8 mouse cellular contexts compared by ENCODE assay signal in genomic region chr9:102725958-102726654, GRCm38 (mm10). TPM values are rescaled to one million over a fixed set of nuclear protein-coding genes. Genes with fewer than 3 reads are reported as not detected.
DNase-seq lines count a peak whose midpoint lies in the region; ATAC-seq lines count a peak whose summit lies in the region.

No protein-coding gene starts in this region.

- no peaks in the 10 kb centered on the region for H3K27me3 ChIP-seq in hindbrain, embryonic 12.5 days
- H3K27me3 ChIP-seq in midbrain, embryonic 11.5 days (ENCODE audit: control insufficient read depth, insufficient read depth, low read length), result no peaks in the 10 kb centered on the region
- no peaks in the 10 kb centered on the region for H3K27me3 ChIP-seq in stomach, embryonic 14.5 days (ENCODE audit: control insufficient read depth, insufficient read depth, low read length)

- no peaks in the 10 kb centered on the region for H3K9me3 ChIP-seq in hindbrain, embryonic 12.5 days (replicated peaks)
- H3K9me3 ChIP-seq in midbrain, embryonic 11.5 days (ENCODE audit: control insufficient read depth, low read length), result no peaks in the 10 kb centered on the region
- H3K9me3 ChIP-seq in stomach, embryonic 14.5 days (ENCODE audit: control insufficient read depth, low read depth, low read length), result no peaks in the 10 kb centered on the region

- peak; percentile 81 for DNase-seq in WW6 (ENCODE audit: low read depth, low spot score)
- peak; percentile 43 to 63 for DNase-seq in cerebellum, postnatal 36 days
- DNase-seq in gastrocnemius, adult 18-20 months (ENCODE audit: low spot score), result peak; percentile 93
- peak; percentile 27 to 56 for DNase-seq in left cerebral cortex, postnatal 36 days (ENCODE audit: low spot score in 2 of 2)
- DNase-seq in midbrain, embryonic 11.5 days (ENCODE audit: low spot score, missing footprints), result peak; percentile 96
- no peak for DNase-seq in thymus, postnatal 4 days

- H3K9ac ChIP-seq in hindbrain, embryonic 12.5 days, result peak overlapping the region; percentile 36
- H3K9ac ChIP-seq in midbrain, embryonic 11.5 days (ENCODE audit: low read length), result peak overlapping the region; percentile 33; the same call in 1 of the 2 replicates
- no peak overlapping the region for H3K9ac ChIP-seq in stomach, embryonic 14.5 days (replicated peaks; ENCODE audit: low read depth, low read length)

- no peak overlapping the region for H3K4me3 ChIP-seq in hindbrain, embryonic 12.5 days
- 0 out of 2 replicates have a peak overlapping the region, but pooled peaks have one; percentile 1 for H3K4me3 ChIP-seq in midbrain, embryonic 11.5 days (ENCODE audit: low read depth, low read length)
- H3K4me3 ChIP-seq in stomach, embryonic 14.5 days (ENCODE audit: low read depth, low read length), result no peak overlapping the region

- WGBS in hindbrain, embryonic 12.5 days, result 1% methylated on average over 21 of the region's 22 CpGs
- 2% methylated on average over 20 of the region's 22 CpGs for WGBS in midbrain, embryonic 11.5 days
- WGBS in stomach, embryonic 14.5 days, result 1% methylated on average over 21 of the region's 22 CpGs

- peak overlapping the region; percentile 86 for H3K27ac ChIP-seq in hindbrain, embryonic 12.5 days
- peak overlapping the region; percentile 56; the same call in 1 of the 2 replicates for H3K27ac ChIP-seq in midbrain, embryonic 11.5 days (ENCODE audit: low read depth, low read length)
- H3K27ac ChIP-seq in stomach, embryonic 14.5 days (ENCODE audit: low read length), result peak overlapping the region; percentile 56; the same call in 1 of the 2 replicates

- intact Hi-C loops in left cerebral cortex, postnatal 36 days (cut with DNase I), result no loop called here

- ATAC-seq in hindbrain, embryonic 12.5 days (ENCODE audit: low FRiP score), result peak; percentile 62
- peak; percentile 66 for ATAC-seq in midbrain, embryonic 11.5 days (ENCODE audit: low FRiP score)
- ATAC-seq in stomach, embryonic 14.5 days (ENCODE audit: insufficient number of reproducible peaks, insufficient read depth, low FRiP score, low read depth), result peak; percentile 78

- peaks cover 78% of the 10 kb centered on the region for H3K4me1 ChIP-seq in hindbrain, embryonic 12.5 days
- peaks cover 54% of the 10 kb centered on the region for H3K4me1 ChIP-seq in midbrain, embryonic 11.5 days (ENCODE audit: control insufficient read depth, insufficient read depth, low read length)
- H3K4me1 ChIP-seq in stomach, embryonic 14.5 days (ENCODE audit: control insufficient read depth, insufficient read depth, low read length), result peaks cover 54% of the 10 kb centered on the region

- peak overlapping the region; percentile 42 for H3K4me2 ChIP-seq in hindbrain, embryonic 12.5 days (replicated peaks)
- H3K4me2 ChIP-seq in midbrain, embryonic 11.5 days, result peak overlapping the region; percentile 16
- peak overlapping the region; percentile 21; the same call in 1 of the 2 replicates for H3K4me2 ChIP-seq in stomach, embryonic 14.5 days (replicated peaks; ENCODE audit: low read depth, low read length)

- H3K36me3 ChIP-seq in hindbrain, embryonic 12.5 days, result peaks cover 92% of the 10 kb centered on the region
- peaks cover 66% of the 10 kb centered on the region for H3K36me3 ChIP-seq in midbrain, embryonic 11.5 days (ENCODE audit: control insufficient read depth, insufficient read depth, low read length)
- peaks cover 84% of the 10 kb centered on the region for H3K36me3 ChIP-seq in stomach, embryonic 14.5 days (ENCODE audit: control insufficient read depth, insufficient read depth, low read length)

RNA-seq across cellular contexts. Expression of gene Amotl2, which starts 9.6 kb away (rescaled TPM):
- 10 to 100 TPM; 16.8 to 18.2 TPM for total RNA-seq in gastrocnemius, adult 18-20 months (2021)
- polyA plus RNA-seq in hindbrain, embryonic 12.5 days (2016; fragmentation: Nextera tagmentation; extraction: Ambion mirVana), result 109 and 110 TPM in 2 replicates
- 10 to 100 TPM; 18.5 to 24.3 TPM for total RNA-seq in left cerebral cortex, postnatal 36 days (2021)
- 47.0 and 58.0 TPM in 2 replicates for polyA plus RNA-seq in midbrain, embryonic 11.5 days (2014; fragmentation: Nextera tagmentation; extraction: Ambion mirVana)
- polyA plus RNA-seq in stomach, embryonic 14.5 days (2014; fragmentation: Nextera tagmentation; extraction: Ambion mirVana), result 22.1 and 28.9 TPM in 2 replicates
